Mouse (Mus musculus) small intestine, adult 2 months (tissue): ENCODE results near the gene 6330403K07Rik. TPM values are rescaled to one million over a fixed set of nuclear protein-coding genes. Genes with fewer than 3 reads are reported as not detected.
A peak's percentile ranks its signal among the peaks of the same experiment; 100 is the strongest.

Experiments used
- H3K27ac ChIP-seq: fragments of 200-500 bp; 2 replicates; pipeline ENCODE4 v1.5.1; 2012; ENCODE audit warnings: low read depth, low read length, control low read depth, inconsistent platforms; ENCODE audit not compliant: insufficient read depth
- H3K27me3 ChIP-seq: fragments of 200-500 bp; 2 replicates; pipeline ENCODE4 v1.6.1; 2012; ENCODE audit warnings: mild to moderate bottlenecking, moderate library complexity, low read length, inconsistent platforms; ENCODE audit not compliant: control insufficient read depth, insufficient read depth
- H3K36me3 ChIP-seq: fragments of 200-500 bp; 2 replicates; pipeline ENCODE4 v1.6.1; 2012; ENCODE audit warnings: mild to moderate bottlenecking, low read length, control low read depth, inconsistent platforms; ENCODE audit not compliant: control insufficient read depth, insufficient read depth
- H3K4me1 ChIP-seq: fragments of 200-500 bp; 2 replicates; pipeline ENCODE4 v1.6.1; 2012; ENCODE audit warnings: low read length, inconsistent platforms, mixed read lengths; ENCODE audit not compliant: control insufficient read depth, insufficient read depth, insufficient read length
- H3K4me3 ChIP-seq: fragments of 200-500 bp; 2 replicates; pipeline ENCODE4 v1.5.1; 2012; ENCODE audit warnings: low read depth, mild to moderate bottlenecking, control low read depth, inconsistent platforms, low read length, moderate library complexity
- CTCF ChIP-seq: fragments of 200-500 bp; IDR thresholded peaks from 2 replicates; pipeline ENCODE4 v1.5.1; 2012; ENCODE audit warnings: low read depth, mild to moderate bottlenecking, control low read depth, inconsistent platforms, low read length, moderate library complexity, mixed read lengths; ENCODE audit not compliant: insufficient replicate concordance, insufficient read length; ENCODE audit errors: extremely low read depth
- POLR2A ChIP-seq: fragments of 200-500 bp; IDR thresholded peaks from 2 replicates; pipeline ENCODE4 v1.6.1; 2012; ENCODE audit warnings: low read depth, mild to moderate bottlenecking, control low read depth, inconsistent platforms, low read length, moderate library complexity
- WGBS: fragments of 180-500 bp; shearing (Covaris S2); methylation state at CpG from one replicate; pipeline ENCODE4 v1.1.7; 2018; 5-methylcytosine and 5-hydroxymethylcytosine counted together
- polyA plus RNA-seq: library from polyadenylated mRNA; depleted of rRNA; stranded (reverse); fragments of >200 nt; gene quantifications from 2 replicates; pipeline ENCODE4 v1.2.3, GENCODE M21; 2012

6330403K07Rik gene
- polyA plus RNA-seq, 1 experiment = 0.85 TPM

GRCm38 (mm10) chr11:71029403-71030118, 3.8 kb downstream of the 6330403K07Rik start:
- Histone ChIP-seq H3K27me3 (peaks cover 3% of the 10 kb centered on the region; the same call in 1 of the 2 replicates), H3K4me3 (no peak overlapping the region), H3K27ac (no peak overlapping the region), H3K4me1 (no peaks in the 10 kb centered on the region), H3K36me3 (peaks cover 24% of the 10 kb centered on the region)
- TF ChIP-seq POLR2A (no peak), CTCF (no peak)
- WGBS = 71% methylated on average over 3 of the region's 3 CpGs

DNA sequence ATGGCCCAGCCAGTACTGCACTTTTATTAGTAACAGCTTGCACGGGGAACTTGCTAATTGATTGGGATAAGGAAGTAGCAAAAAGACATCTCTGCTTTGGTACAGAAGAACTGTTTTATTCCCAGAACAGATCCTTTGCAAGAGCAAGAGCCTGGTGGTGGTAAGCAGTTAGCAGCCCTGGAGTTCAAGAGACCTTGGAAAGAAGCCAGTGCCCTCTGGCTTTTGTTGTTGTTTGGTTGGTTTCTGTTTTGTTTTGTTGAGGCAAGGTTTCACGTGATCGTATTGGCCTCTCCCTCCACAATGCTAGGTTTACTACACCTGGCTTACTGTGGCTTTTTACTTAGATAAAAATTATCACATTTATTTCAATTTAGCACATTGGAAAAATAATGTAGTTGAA, 5.0 kb downstream of the 6330403K07Rik start:
- peaks cover 2% of the 10 kb centered on the region; the same call in 1 of the 2 replicates for H3K27me3 ChIP-seq
- H3K4me1 ChIP-seq = no peaks in the 10 kb centered on the region
- H3K27ac ChIP-seq = no peak overlapping the region
- WGBS = 58% methylated on average over 3 of the region's 3 CpGs
- H3K4me3 ChIP-seq = no peak overlapping the region
- peaks cover 24% of the 10 kb centered on the region for H3K36me3 ChIP-seq
- TF ChIP-seq POLR2A (no peak), CTCF (no peak)

- Histone ChIP-seq H3K36me3 (peaks cover 5% of the 10 kb centered on the region; the same call in 1 of the 2 replicates), H3K27ac (peak within 1 kb of the TSS; percentile 80), H3K27me3 (no peaks in the 10 kb centered on the region), H3K4me3 (peak within 1 kb of the TSS; percentile 91), H3K4me1 (peaks cover 5% of the 10 kb centered on the region; the same call in 1 of the 2 replicates)
- no peak for TF ChIP-seq CTCF
- peak; percentile 68; the same call in 1 of the 2 replicates for TF ChIP-seq POLR2A
- under 1% methylated on average over 71 of the region's 71 CpGs for WGBS
Measured at GRCm38 (mm10) chr11:71019201-71020068, 13.9 kb downstream of the 6330403K07Rik start, which contains the start of the genes Mis12 and Derl2. TSS of gene Mis12 (plus strand) at chr11:71019611. TSS of gene Derl2 (minus strand) at chr11:71019841.

- peaks cover 5% of the 10 kb centered on the region; the same call in 1 of the 2 replicates for H3K4me1 ChIP-seq
- peak overlapping the region; percentile 91 for H3K4me3 ChIP-seq
- no peaks in the 10 kb centered on the region for H3K27me3 ChIP-seq
- 3% methylated on average over 28 of the region's 28 CpGs for WGBS
- TF ChIP-seq POLR2A = no peak; the same call in 1 of the 2 replicates
- H3K36me3 ChIP-seq = peaks cover 8% of the 10 kb centered on the region
- peak overlapping the region; percentile 65 for H3K27ac ChIP-seq
Measured at GRCm38 (mm10) chr11:71018416-71019200, 14.7 kb downstream of the 6330403K07Rik start.

DNA sequence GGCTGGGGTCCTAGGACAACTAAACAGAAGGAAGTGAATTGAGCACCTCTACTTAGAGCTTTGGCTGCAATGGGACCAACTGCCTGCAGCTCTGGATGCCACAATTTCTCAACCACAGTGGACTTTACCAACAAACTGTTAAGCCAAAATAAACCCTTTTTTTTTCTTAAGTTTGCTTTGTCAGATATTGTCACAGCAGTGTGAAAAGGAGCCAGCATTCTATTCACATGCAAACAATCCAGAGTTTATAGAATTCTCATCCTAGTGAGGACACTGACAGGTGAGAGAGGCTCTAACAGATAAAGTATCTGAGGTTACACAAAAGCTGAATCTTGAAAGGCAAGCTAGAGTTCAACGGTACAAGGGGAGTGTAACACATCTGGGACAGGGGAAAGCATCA, 16.3 kb downstream of the 6330403K07Rik start:
- WGBS = 86% methylated on average over 1 of the region's 1 CpGs
- Histone ChIP-seq H3K36me3 (peaks cover 16% of the 10 kb centered on the region), H3K4me1 (peaks cover 3% of the 10 kb centered on the region; the same call in 1 of the 2 replicates), H3K27ac (no peak overlapping the region), H3K27me3 (no peaks in the 10 kb centered on the region), H3K4me3 (no peak overlapping the region)
- no peak for TF ChIP-seq POLR2A
- no peak for TF ChIP-seq CTCF

DNA sequence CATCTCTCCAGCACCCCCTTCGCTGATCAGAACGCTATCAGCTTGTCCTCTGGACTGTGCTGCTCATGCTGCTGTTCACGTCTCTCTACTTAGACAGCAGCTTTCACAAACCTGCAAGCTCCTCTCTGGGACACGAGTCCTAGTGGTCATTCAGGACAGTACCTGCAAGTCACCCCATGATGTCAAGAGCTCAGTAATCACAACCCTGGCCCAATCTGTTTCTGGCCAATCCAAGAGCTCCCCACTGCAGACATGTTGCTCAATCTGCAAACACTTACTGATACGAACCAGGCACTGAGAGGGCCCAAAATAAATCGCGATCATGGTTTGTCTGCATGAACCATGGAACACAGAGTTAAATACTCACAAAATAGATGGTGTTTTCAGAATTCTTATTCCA, 20.6 kb downstream of the 6330403K07Rik start:
- TF ChIP-seq CTCF (no peak), POLR2A (no peak)
- H3K4me1 ChIP-seq = no peaks in the 10 kb centered on the region
- H3K36me3 ChIP-seq = peaks cover 45% of the 10 kb centered on the region
- H3K27ac ChIP-seq = no peak overlapping the region
- WGBS = 91% methylated on average over 7 of the region's 7 CpGs
- H3K27me3 ChIP-seq = no peaks in the 10 kb centered on the region
- no peak overlapping the region for H3K4me3 ChIP-seq
